Mouse (Mus musculus) C2C12 (cell line): ENCODE measurements around the gene Abi3. TPM values are rescaled to one million over a fixed set of nuclear protein-coding genes. Genes with fewer than 3 reads are reported as not detected.

Source experiments
- H3K27me3 ChIP-seq: one replicate; pipeline ENCODE4 v1.6.1; 2011; ENCODE audit not compliant: control insufficient read depth, insufficient read depth, insufficient read length
- H3K36me3 ChIP-seq: one replicate; pipeline ENCODE4 v1.6.1; 2011; ENCODE audit not compliant: control insufficient read depth, insufficient read depth
- H3K4me3 ChIP-seq: one replicate; pipeline ENCODE4 v1.5.1; 2011; ENCODE audit warnings: mild to moderate bottlenecking, control low read depth; ENCODE audit not compliant: poor library complexity, insufficient read depth, severe bottlenecking
- H3K79me2 ChIP-seq: one replicate; pipeline ENCODE4 v1.6.1; 2011; ENCODE audit not compliant: control insufficient read depth, insufficient read depth
- H3K79me3 ChIP-seq: one replicate; pipeline ENCODE4 v1.6.1; 2011; ENCODE audit warnings: low read depth, control low read depth
- H3ac ChIP-seq: one replicate; pipeline ENCODE3; 2011; ENCODE audit warnings: low read depth; ENCODE audit not compliant: control insufficient read depth, insufficient read length
- CEBPB ChIP-seq: IDR thresholded peaks from one replicate; pipeline ENCODE4 v1.6.1; 2011; ENCODE audit warnings: low read depth, mild to moderate bottlenecking, control low read depth, moderate library complexity
- CTCF ChIP-seq: IDR thresholded peaks from one replicate; pipeline ENCODE4 v1.5.1; 2011; ENCODE audit not compliant: control insufficient read depth, insufficient read depth, insufficient read length
- FOSL1 ChIP-seq: IDR thresholded peaks from one replicate; pipeline ENCODE4 v1.8.0; 2011; ENCODE audit warnings: mild to moderate bottlenecking, low read length; ENCODE audit not compliant: poor library complexity, insufficient read depth, severe bottlenecking
- MAX ChIP-seq: IDR thresholded peaks from one replicate; pipeline ENCODE4 v1.6.1; 2011; ENCODE audit warnings: mild to moderate bottlenecking, control low read depth
- MYOD1 ChIP-seq: IDR thresholded peaks from one replicate; pipeline ENCODE4 v1.6.1; 2011; ENCODE audit warnings: low read depth; ENCODE audit not compliant: control insufficient read depth, insufficient read length
- MYOG ChIP-seq: IDR thresholded peaks from one replicate; pipeline ENCODE4 v1.6.1; 2011; ENCODE audit not compliant: control insufficient read depth, insufficient read length; ENCODE audit errors: extremely low read depth
- USF1 ChIP-seq: IDR thresholded peaks from one replicate; pipeline ENCODE4 v1.6.1; 2011; ENCODE audit warnings: low read depth, mild to moderate bottlenecking, control low read depth, moderate library complexity
- polyA plus RNA-seq: library from polyadenylated mRNA; unstranded; fragments of >200 nt; fragmentation: generic; extraction: Trizol; gene quantifications from one replicate; pipeline ENCODE4 v1.2.1, GENCODE M21; 2012; ENCODE audit warnings: missing spikeins

Abi3 gene
- polyA plus RNA-seq, 1 experiment, result 0.33 TPM

DNA sequence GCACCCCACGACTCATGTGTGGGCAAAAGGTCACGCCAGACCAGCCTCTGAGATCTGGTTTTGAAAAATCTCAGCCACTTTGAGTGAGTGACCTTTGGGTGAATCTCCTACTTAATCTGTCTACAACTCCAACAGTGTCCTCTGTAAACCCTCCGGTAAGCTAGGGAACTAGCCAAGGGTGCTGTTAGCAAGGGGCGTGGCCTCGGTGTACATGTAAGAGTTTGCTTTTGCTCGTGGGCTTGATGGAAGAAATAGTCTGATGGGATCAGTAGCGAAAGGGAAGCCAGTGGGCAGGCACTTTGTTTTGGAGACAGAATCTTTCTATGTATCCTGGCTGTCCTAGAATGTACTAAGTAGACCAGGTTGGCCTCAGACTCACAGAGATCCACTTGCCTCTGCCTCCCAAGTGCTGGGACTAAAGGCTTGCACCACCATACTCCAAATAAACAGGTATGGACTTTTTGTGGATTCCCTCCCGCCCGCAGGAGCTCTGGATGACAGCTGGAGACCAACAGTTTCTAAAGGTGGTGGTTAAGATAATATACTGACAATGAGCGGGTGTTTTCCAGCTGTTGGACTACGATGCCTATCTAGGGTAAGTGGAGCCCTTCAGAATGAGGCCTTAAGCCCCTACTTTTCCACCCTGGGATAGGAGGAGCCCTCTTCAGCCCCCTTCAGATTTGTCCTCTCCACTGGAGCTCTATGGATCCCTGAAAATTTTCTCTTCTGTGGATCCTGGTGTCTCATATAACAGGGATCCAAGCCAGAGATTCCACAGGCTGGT is 13.9 kb downstream of the Abi3 start:
- H3K79me3 ChIP-seq, result no peaks in the 10 kb centered on the region
- H3K4me3 ChIP-seq, result no peak overlapping the region
- no peak overlapping the region for H3ac ChIP-seq
- H3K79me2 ChIP-seq, result no peaks in the 10 kb centered on the region
- H3K36me3 ChIP-seq, result no peaks in the 10 kb centered on the region
- H3K27me3 ChIP-seq, result no peaks in the 10 kb centered on the region
- TF ChIP-seq USF1 (no peak), MYOG (no peak)

DNA sequence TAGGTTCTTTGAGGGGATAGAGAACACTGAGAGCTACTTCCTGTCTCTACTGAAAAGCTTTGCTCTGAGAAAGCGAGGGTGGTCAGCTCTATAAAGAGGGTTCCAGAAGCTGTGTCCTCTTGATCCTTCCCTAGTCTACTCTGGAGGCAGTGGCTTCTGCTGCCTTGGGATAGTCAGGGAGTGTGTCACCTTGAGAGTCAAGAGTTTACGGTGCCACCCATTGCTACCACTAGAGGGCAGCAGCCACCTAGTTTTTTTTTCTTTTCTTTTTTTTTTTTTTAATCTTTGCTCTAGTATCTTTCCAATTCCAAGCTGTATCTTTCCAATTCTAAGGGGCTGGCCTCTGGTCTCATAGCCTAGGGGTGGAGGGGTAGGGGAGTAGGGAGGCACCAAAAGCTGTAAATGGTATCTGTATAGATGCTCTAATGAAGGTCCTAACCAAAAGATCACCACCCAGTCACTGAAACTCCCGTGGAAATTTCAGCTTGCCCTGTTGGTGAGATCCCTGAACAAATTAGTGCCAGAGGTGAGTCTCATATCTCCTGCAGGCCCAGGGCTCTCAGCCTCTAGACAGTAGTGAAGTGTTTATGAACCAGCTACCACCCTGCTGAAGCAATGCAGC is 14.7 kb downstream of the Abi3 start:
- Histone ChIP-seq H3K27me3 (no peaks in the 10 kb centered on the region), H3K36me3 (no peaks in the 10 kb centered on the region), H3K79me2 (no peaks in the 10 kb centered on the region), H3K4me3 (no peak overlapping the region), H3K79me3 (no peaks in the 10 kb centered on the region), H3ac (no peak overlapping the region)
- TF ChIP-seq FOSL1, result no peak
- TF ChIP-seq CTCF, result no peak

DNA sequence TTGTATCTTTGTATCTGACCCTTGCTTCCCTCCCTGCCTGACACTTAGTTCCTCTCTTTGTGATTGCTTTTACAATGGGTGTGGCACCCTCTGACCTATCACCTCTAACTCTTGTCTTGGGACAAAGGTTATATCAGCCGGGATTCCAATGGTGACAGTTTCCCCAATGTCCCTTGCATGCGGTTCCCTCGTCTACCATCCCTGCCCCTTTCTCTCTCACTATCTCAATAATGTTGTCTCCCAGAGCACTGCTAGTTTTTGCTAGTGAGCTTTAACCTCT is 15.2 kb downstream of the Abi3 start:
- H3K27me3 ChIP-seq, result no peaks in the 10 kb centered on the region
- H3K36me3 ChIP-seq, result no peaks in the 10 kb centered on the region
- H3K4me3 ChIP-seq, result no peak overlapping the region
- no peaks in the 10 kb centered on the region for H3K79me3 ChIP-seq
- TF ChIP-seq FOSL1, result no peak
- TF ChIP-seq MYOG, result no peak
- no peak for TF ChIP-seq MAX
- TF ChIP-seq CEBPB, result no peak
- no peak for TF ChIP-seq CTCF
- TF ChIP-seq USF1, result no peak
- no peak for TF ChIP-seq MYOD1
- no peak overlapping the region for H3ac ChIP-seq
- H3K79me2 ChIP-seq, result no peaks in the 10 kb centered on the region

DNA sequence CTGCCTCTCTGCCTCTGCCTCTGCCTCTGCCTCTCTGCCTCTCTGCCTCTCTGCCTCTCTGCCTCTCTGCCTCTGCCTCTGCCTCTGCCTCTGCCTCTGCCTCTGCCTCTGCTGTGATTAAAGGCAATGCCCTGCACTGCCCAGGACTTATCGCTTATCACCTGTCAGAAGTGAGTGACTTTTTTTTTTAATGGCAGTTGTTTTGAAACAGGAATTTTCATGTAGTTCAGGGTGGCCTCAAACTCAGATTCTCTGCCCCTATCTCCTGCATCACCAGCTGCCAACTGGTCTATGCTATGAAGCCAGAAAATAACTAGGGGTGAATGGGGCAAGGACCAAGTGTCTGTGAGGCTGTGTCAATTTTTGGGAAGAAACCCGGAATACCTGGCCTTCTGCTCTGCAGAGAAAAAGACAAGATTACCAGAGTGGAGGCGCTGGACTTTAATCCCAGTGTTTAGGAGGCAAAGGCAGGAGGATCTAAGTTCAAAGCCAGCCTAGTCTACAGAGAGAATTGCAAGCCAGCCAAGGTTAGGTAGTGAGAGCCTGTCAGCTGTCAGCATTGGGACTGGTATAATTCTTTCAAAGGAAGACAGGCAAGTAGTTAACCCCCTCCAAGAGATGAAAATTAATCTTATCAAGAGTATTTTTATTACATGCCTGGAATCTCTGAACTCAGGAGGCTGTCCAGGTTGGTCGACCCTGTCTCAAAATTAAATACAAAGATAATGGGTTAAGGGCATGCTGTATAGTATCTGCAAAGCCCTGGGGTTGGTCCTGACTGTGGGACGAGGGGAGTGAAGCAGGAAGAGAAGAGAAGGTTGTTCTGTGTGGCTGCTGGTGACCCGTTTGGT is 15.7 kb downstream of the Abi3 start:
- TF ChIP-seq MYOD1 (no peak), USF1 (no peak), MYOG (no peak), CTCF (no peak), FOSL1 (no peak), MAX (no peak), CEBPB (no peak)
- no peak overlapping the region for H3ac ChIP-seq
- no peaks in the 10 kb centered on the region for H3K79me3 ChIP-seq
- no peaks in the 10 kb centered on the region for H3K27me3 ChIP-seq
- no peak overlapping the region for H3K4me3 ChIP-seq
- no peaks in the 10 kb centered on the region for H3K36me3 ChIP-seq
- no peaks in the 10 kb centered on the region for H3K79me2 ChIP-seq

DNA sequence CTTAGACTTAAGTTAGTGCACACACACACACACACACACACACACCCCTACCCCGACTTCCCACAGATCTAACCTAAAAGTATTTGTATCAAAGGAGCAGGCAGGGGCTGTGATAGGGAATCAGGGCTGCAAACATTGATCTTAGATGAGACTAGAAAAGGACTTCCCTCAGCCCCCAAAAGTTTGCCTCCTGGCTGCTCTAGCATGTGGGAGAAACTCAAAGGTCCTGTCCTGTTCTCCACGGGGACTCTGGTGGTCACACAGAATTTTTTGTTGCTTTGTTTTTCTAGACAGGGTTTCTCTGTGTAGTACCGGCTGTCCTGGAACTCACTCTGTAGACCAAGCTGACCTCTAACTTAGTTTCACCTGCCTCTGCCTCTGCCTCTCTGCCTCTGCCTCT is 16.7 kb downstream of the Abi3 start:
- H3K36me3 ChIP-seq, result no peaks in the 10 kb centered on the region
- TF ChIP-seq MYOD1, result no peak
- no peaks in the 10 kb centered on the region for H3K79me3 ChIP-seq
- no peak overlapping the region for H3K4me3 ChIP-seq
- no peaks in the 10 kb centered on the region for H3K27me3 ChIP-seq
- no peaks in the 10 kb centered on the region for H3K79me2 ChIP-seq
- no peak overlapping the region for H3ac ChIP-seq

DNA sequence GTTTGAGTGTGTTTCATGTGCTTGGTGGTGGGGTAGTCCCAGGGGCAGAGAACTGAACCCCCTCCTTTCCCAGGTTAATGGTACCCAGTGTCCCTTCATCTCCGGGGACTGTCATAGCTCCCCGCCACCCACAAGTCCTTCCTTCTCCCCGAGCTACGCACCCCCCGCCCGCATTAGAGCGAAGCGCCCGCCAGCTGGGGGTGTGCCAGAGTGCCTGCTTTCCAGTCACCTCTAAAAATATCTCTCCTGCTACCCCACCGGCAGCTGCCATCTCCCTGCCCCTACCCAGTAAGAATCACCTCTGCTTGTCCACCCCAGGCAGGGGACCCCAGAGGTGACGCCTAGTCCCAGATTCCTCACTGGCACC is 17.4 kb downstream of the Abi3 start:
- Histone ChIP-seq H3K4me3 (peak overlapping the region; percentile 64), H3K79me2 (no peaks in the 10 kb centered on the region), H3ac (peak overlapping the region; percentile 68), H3K27me3 (no peaks in the 10 kb centered on the region), H3K36me3 (no peaks in the 10 kb centered on the region), H3K79me3 (no peaks in the 10 kb centered on the region)
- TF ChIP-seq CEBPB (no peak), MYOD1 (no peak), FOSL1 (no peak)
